Mouse (Mus musculus): ENCODE data around the gene Sim2. TPM values are rescaled to one million over a fixed set of nuclear protein-coding genes. Genes with fewer than 3 reads are reported as not detected.
A peak's percentile ranks its signal among the peaks of the same experiment; 100 is the strongest.

Sim2 gene
- polyA plus RNA-seq, 1 experiment from 2014 or later: not detected

DNA sequence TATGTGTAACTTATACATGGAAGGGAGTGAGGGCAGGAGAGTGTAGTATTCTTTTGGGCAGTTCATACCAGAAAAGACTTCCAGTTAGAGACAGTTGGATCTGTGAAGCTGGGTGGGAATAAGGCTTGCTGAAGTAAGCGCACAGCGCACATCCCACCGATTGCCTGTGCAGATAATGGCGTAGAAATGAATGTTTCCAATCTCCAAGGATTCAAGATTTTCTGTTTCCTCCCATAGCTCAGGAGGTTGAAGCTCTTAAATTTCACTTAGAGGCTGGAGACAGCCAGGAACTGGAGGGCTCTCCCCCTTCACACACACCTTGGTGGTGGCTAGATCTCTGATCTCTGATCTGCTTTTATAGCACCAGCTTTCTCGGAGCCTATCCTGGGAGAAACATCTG is 3.1 kb upstream of the Sim2 start:
- WGBS: 18% methylated on average over 5 of the region's 5 CpGs
- Histone ChIP-seq H3K27me3 (replicated peaks) (peaks cover 93% of the 10 kb centered on the region), H3K27ac (no peak overlapping the region), H3K9me3 (no peaks in the 10 kb centered on the region), H3K4me3 (replicated peaks) (no peak overlapping the region), H3K9ac (no peak overlapping the region), H3K4me2 (replicated peaks) (no peak overlapping the region), H3K36me3 (no peaks in the 10 kb centered on the region), H3K4me1 (replicated peaks) (peaks cover 25% of the 10 kb centered on the region)
- no peak for ATAC-seq

DNA sequence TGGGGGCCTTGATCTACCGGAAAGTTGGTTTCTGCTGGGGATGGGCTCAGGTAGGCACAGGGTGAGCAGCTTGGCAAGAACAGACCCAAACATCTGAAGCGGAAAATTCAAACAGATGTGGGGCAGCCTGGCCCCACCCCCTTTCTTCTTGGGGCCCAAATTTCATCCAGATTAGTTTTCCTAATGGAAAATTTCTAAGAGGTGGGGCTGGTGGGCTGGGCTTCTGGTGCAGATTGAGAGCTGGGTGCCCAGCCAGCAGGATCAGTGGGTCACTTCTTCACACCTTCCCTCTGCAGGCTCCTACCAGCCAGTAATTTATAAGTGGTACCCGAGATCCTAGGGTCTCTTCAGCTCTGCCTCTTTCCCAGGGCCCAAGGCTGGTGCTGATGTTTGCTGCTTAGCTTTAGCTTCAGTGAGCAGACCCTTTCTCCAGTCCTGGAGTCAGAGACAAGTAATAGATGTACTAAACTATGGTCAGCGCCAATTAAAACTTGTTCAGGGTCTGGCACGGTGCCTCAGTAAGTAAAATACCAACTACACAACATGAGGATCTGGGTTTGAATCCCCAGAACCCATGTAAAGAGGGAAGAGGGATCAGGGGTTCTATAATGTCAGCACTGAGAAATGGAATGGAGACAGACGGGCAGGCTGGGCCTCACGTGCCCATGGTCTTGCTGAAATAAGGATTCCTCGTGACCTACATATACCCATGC is 2.6 kb upstream of the Sim2 start:
- Histone ChIP-seq H3K27me3 (replicated peaks) (peaks cover 93% of the 10 kb centered on the region), H3K4me1 (replicated peaks) (peaks cover 28% of the 10 kb centered on the region), H3K4me3 (replicated peaks) (no peak overlapping the region), H3K9me3 (no peaks in the 10 kb centered on the region), H3K9ac (no peak overlapping the region), H3K4me2 (replicated peaks) (no peak overlapping the region), H3K36me3 (no peaks in the 10 kb centered on the region), H3K27ac (no peak overlapping the region)
- ATAC-seq: no peak
- 6% methylated on average over 8 of the region's 8 CpGs for WGBS

DNA sequence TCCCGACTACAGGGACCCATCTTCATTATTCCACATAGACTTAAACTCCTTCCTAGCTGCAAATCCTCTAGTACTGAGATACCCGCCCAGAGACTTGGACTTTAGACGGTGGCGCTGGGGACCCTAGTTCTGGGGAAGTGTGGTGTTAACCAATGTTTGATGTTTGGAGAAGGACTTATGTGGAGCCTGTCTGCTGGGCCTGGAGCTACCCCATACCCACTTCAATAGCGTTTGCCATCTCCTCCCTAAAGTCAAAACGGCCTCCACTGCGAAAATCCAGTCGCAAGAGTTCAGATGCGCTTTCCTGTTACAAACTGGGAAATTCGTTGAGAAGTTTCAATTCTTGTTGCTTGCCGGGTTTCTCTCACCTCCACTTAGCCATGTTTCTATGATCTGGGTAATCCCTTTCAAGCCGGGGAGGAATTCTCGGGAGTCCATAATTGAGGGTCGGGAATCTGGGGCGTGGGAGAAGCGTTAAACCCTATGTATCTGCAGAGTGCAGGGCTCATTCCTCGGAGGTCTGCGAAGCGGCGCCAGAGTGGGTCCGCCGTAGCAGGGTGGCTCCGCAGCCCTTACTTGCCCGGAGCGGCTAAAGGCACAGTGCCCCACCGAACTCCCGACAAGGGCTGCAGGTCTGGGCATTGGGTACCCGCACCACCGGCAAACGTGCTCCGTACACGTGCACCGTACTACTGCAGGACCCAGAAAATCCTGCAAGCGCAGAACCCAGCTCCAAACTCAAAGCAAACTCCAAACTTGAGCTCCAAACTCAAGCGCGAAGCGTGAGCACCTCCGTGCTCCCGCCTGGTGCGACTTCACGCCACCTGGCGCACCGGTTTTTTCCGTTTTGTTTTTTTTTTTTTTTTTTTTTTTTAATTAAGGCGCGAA is 1.5 kb upstream of the Sim2 start:
- no peak overlapping the region for H3K4me3 ChIP-seq (replicated peaks)
- H3K27ac ChIP-seq: no peak overlapping the region
- no peaks in the 10 kb centered on the region for H3K9me3 ChIP-seq
- no peak overlapping the region for H3K4me2 ChIP-seq (replicated peaks)
- peaks cover 93% of the 10 kb centered on the region for H3K27me3 ChIP-seq (replicated peaks)
- no peak overlapping the region for H3K9ac ChIP-seq
- WGBS: 1% methylated on average over 46 of the region's 46 CpGs
- H3K4me1 ChIP-seq (replicated peaks): peaks cover 32% of the 10 kb centered on the region
- H3K36me3 ChIP-seq: no peaks in the 10 kb centered on the region
- ATAC-seq: no peak

DNA sequence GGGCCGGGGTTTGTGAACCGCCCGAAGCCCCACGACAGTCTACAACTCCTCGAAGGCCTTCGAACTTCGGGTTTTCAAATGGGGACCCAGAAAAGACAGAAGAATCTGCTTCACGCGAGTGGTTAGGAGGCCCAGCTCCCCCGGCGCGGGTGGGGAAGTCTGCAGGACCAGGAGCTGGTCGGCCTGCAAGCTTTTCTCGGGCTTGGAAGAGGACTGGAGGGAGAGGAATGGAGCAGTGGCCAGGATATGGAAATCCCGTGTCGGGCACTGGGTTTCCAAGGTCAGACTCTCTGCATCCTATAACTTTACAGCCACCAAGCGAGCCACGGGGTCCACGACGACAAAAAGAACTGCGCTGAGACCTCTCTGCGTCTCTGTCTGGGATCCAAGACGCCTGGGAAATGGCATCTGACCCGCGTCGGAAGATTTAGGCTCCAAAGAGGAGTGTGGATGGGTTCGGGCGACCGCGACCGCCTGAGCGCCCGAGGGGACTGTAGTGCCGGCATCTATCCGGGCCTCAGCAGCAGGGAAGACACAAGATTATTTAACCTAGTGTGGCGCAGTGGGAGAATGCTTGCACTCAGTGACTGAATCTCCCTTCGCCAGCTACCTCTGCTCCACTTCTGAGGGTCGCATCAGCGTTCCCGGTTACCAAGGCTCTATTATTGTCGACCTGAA is 744 bp upstream of the Sim2 start:
- no peak overlapping the region for H3K9ac ChIP-seq
- H3K27me3 ChIP-seq (replicated peaks): peaks cover 95% of the 10 kb centered on the region
- H3K4me2 ChIP-seq (replicated peaks): no peak overlapping the region
- no peak overlapping the region for H3K4me3 ChIP-seq (replicated peaks)
- no peaks in the 10 kb centered on the region for H3K36me3 ChIP-seq
- no peak overlapping the region for H3K27ac ChIP-seq
- under 1% methylated on average over 41 of the region's 41 CpGs for WGBS
- H3K9me3 ChIP-seq: no peaks in the 10 kb centered on the region
- ATAC-seq: no peak
- H3K4me1 ChIP-seq (replicated peaks): peaks cover 30% of the 10 kb centered on the region

DNA sequence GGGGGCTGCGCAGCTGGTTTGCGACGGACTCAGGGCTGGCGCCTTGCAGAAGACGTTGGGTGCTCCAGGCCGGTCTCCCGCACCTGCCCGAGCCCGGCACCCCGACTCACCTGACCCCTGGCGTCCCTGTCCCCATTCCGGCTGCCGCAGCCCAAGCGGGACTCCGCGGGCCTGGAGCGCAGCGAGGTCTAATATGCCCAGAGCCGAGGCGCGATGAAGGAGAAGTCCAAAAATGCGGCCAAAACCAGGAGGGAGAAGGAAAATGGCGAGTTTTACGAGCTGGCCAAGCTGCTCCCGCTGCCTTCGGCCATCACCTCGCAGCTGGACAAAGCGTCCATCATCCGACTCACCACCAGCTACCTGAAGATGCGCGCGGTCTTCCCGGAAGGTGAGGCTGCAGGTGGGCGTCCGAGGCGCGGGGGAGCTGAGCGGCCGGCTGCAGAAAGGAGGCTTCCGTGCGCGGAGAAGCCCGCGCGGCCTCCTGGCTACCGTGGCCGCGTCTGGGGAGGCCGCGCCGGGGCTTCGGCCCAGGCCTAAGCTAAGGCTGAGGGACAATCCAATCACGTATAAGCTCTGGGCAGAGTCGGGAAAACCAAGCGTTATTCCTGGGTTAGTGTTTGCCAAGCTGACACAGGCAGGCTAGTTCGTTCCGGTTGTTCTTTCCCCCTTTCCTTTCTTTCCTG is 1.0 kb downstream of the Sim2 start:
- Histone ChIP-seq H3K9ac (no peak overlapping the region), H3K36me3 (no peaks in the 10 kb centered on the region), H3K9me3 (no peaks in the 10 kb centered on the region), H3K4me1 (replicated peaks) (peaks cover 24% of the 10 kb centered on the region), H3K27ac (no peak overlapping the region), H3K4me3 (replicated peaks) (peak overlapping the region; percentile 32), H3K27me3 (replicated peaks) (peaks cover 95% of the 10 kb centered on the region), H3K4me2 (replicated peaks) (peak overlapping the region; percentile 75)
- ATAC-seq: no peak
- 1% methylated on average over 57 of the region's 57 CpGs for WGBS

DNA sequence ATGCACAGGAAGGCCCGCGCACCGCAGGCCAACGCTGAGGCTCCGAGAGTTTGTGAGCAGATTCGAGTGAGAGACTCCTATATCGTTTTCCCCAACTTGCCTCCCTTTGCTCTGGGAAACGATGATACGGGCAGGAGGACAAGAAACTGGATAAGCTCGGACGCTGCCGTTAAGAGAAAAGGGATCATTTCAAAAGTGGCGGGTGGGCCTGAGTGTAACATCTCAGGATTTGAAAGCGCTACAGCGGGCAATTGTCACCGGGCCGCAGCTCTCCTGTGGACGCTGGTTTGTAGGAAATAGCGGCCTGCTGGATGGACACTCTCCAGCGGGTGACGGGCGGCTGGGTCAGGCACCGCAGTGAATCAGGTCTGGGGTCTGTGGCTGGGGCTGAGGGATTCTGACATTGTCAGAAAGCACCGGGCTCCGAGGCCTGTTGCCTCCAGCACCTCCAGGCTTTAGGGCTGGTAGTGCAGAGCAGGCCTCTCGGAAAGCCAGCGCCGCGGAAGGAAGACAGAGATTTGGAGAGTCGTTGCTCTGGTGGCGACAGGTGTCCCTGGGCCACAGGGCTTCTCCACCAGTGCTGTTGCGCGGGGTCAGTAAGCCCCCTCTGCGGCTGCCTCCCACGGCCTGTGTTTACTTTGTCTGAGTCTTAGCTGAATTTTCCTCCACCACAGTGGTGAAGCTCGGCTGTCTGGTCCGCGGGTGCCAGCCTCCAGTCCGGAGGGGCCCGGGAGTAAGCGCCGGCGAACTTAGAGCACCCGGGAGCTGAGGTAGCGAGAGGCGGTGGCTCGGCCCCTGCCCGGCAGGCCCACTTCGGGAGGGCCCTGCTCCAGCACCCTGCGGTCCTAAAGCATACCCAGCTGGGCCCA is 2.2 kb downstream of the Sim2 start:
- peaks cover 24% of the 10 kb centered on the region for H3K4me1 ChIP-seq (replicated peaks)
- no peaks in the 10 kb centered on the region for H3K36me3 ChIP-seq
- no peak overlapping the region for H3K4me2 ChIP-seq (replicated peaks)
- ATAC-seq: no peak
- no peak overlapping the region for H3K27ac ChIP-seq
- H3K4me3 ChIP-seq (replicated peaks): no peak overlapping the region
- 3% methylated on average over 50 of the region's 50 CpGs for WGBS
- no peak overlapping the region for H3K9ac ChIP-seq
- no peaks in the 10 kb centered on the region for H3K9me3 ChIP-seq
- H3K27me3 ChIP-seq (replicated peaks): peaks cover 96% of the 10 kb centered on the region

DNA sequence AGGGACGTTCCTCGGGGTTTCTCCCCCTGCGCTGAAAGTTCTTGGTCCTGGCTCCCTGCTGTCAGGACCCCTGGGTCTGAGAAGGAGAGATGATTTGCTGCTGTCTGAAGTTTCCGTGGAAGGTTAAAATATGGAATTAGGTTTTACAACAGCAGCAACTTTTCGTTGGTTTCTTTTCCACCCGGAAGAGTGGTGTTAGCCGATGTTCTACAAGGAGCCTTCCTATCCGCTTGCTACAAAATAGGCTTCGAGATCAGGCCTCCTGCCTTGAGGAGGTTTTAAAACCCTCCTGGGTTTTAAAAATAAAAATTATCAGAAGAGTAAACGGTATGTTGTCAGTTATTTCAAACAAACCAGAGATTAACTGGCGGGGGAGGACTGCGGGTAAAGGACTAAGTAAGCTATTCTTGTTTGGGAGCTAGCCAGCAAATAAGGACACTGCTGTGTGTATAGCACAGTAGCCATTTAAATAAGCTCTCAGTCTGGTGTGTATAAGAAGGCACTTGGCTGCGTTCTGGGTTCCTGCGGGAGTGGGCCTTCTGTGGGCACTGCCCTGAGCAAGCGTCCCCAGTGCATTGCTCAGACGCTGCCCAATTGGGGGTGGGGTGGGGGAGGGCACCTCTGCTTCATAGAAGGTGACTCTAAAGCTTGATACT is 3.0 kb downstream of the Sim2 start:
- no peak overlapping the region for H3K4me3 ChIP-seq (replicated peaks)
- H3K4me2 ChIP-seq (replicated peaks): no peak overlapping the region
- 4% methylated on average over 16 of the region's 16 CpGs for WGBS

DNA sequence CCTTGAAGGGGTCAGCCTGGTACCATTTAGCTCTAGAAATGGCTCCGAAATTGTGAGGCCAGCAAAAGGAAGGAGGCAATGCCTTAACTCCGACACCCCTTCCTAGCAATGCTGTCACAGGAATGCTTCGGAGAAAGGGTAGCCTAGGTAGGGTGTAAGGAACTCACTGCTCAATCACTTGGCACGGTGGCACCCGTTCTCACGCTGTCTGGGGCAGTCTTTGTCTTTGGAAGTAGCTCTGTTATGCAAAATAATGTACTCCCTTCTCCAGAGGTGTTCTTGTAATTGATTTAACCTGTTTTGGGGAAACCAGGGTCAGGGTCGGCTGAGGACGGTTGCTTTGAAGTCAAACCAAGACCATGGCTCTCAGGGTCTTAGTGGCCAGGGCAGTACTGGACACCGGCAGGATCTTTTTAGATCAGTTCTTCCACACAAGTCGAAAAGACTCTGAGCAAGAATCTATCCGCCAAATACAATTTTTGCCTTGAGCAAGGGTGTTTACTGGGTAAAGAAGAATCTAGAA is 3.6 kb downstream of the Sim2 start:
- Histone ChIP-seq H3K36me3 (no peaks in the 10 kb centered on the region), H3K4me1 (replicated peaks) (peaks cover 24% of the 10 kb centered on the region), H3K4me3 (replicated peaks) (no peak overlapping the region), H3K9ac (no peak overlapping the region), H3K9me3 (no peaks in the 10 kb centered on the region), H3K27me3 (replicated peaks) (peaks cover 97% of the 10 kb centered on the region), H3K4me2 (replicated peaks) (no peak overlapping the region), H3K27ac (no peak overlapping the region)
- ATAC-seq: no peak
- WGBS: 4% methylated on average over 11 of the region's 11 CpGs

More for the DNA sequence above, 3.0 kb downstream of the Sim2 start:
- no peak for ATAC-seq
- no peaks in the 10 kb centered on the region for H3K36me3 ChIP-seq
- peaks cover 24% of the 10 kb centered on the region for H3K4me1 ChIP-seq (replicated peaks)
- H3K9me3 ChIP-seq: no peaks in the 10 kb centered on the region
- no peak overlapping the region for H3K9ac ChIP-seq
- peaks cover 97% of the 10 kb centered on the region for H3K27me3 ChIP-seq (replicated peaks)
- no peak overlapping the region for H3K27ac ChIP-seq

DNA sequence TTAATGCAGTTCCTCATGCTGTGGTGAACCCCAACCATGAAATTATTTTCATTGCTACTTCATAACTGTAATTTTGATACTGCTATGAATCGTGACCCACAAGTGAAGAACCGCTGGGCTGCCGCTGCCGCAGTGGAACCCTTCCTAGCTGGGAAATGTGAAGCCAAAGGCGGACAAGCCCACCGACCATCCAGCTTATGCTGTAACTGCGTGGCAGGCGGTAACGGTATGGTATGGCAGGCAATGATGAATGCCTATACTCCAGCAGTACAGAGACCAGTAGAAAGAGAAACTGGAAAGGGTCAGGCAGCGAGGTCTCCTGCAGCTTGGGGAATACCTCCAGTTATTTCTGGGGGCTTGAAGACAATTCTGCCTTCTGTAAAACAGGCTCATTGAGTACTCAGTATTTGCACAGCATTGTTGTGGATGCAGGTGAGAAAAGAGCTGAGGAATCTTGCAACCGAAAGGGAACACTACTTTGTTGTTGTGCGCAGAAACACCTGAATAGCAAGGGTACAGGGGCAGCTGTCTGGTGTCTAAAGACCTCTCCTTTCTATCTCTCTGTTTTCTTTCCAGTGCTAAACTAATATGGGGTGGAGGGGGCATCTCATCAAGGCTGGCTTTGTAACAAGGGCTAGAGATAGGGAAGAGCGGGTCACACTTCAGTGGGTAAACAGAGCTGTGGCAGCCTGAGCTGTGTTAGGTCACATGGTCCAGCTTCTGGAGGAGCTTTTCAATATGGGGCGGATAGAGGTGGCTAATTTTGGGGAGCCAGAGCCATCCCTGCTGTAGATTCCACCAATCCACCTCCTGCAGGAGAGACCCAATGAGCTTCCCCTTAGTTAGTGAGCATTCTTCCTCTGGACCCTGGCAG is 4.3 kb downstream of the Sim2 start:
- Histone ChIP-seq H3K27ac (no peak overlapping the region), H3K4me3 (replicated peaks) (no peak overlapping the region), H3K27me3 (replicated peaks) (peaks cover 97% of the 10 kb centered on the region), H3K9ac (no peak overlapping the region), H3K4me2 (replicated peaks) (no peak overlapping the region), H3K9me3 (no peaks in the 10 kb centered on the region), H3K4me1 (replicated peaks) (peaks cover 24% of the 10 kb centered on the region), H3K36me3 (no peaks in the 10 kb centered on the region)
- 8% methylated on average over 14 of the region's 14 CpGs for WGBS
- ATAC-seq: no peak

DNA sequence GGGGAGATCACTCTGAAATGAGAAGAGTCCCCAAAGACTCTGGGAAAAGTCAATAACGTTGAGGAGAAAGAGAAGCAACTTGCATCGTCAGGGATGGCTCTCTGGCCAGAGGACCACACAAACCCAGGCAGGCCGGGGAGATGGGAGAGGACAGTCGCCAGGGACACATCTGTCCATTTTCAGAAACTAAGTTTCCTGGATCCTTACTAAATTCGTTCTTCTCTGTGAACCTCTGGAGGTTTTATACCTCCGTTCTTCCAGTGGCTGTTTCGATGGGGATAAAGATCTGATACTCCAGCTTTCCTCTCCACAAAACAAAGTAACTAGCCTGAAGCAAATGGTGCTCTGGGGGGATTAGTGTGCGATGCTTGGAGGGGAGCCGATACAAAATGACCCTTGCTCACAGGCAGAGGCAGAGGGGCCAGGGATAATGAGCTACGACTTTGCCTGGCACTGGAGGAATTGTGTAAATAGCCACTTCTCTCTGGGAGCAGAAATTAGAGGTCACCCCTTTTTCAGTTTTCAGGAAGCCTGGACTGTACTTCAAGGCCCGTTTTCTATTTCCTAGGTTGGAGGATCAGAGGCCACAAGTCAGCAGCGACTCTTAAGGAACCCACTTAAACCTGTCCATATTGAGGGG is 7.9 kb downstream of the Sim2 start:
- Histone ChIP-seq H3K36me3 (no peaks in the 10 kb centered on the region), H3K4me3 (replicated peaks) (no peak overlapping the region), H3K27me3 (replicated peaks) (peaks cover 91% of the 10 kb centered on the region), H3K27ac (no peak overlapping the region), H3K4me1 (replicated peaks) (no peaks in the 10 kb centered on the region), H3K9ac (no peak overlapping the region), H3K9me3 (no peaks in the 10 kb centered on the region), H3K4me2 (replicated peaks) (no peak overlapping the region)
- ATAC-seq: no peak
- WGBS: 2% methylated on average over 12 of the region's 12 CpGs
